Mouse (Mus musculus) MEL (cell line): ENCODE measurements at regions not wholly inside any gene's neighbourhood (a gene's known extent, or its start where the extent isn't known, plus 50 kb on each side); places are given as distances from the start of the nearest gene placed in this dataset.

Experiments used
- DNase-seq: peaks from one replicate; pipeline ENCODE4 v3.0.0; 2011; ENCODE audit warnings: low read depth, low spot score
- H3K27ac ChIP-seq: 2 replicates; pipeline ENCODE4 v1.5.1; 2012; ENCODE audit warnings: low read depth, mild to moderate bottlenecking, control low read depth, low read length, moderate library complexity; ENCODE audit not compliant: control insufficient read depth
- H3K27me3 ChIP-seq, 2 experiments: fragments of 150-350 bp in 1 of 2; sonication (generic) in 1 of 2; 2 replicates each; pipeline ENCODE4 v1.6.1; 2012; ENCODE audit warnings: low read length in 2 of 2, mild to moderate bottlenecking in 2 of 2, improper control_type of control experiment in 1 of 2, moderate library complexity in 1 of 2; ENCODE audit not compliant: insufficient read depth in 2 of 2, control insufficient read depth in 1 of 2
- H3K36me3 ChIP-seq, 2 experiments: 2 replicates each; pipeline ENCODE4 v1.6.1; 2012 to 2014; ENCODE audit warnings: low read length in 2 of 2, improper control_type of control experiment in 1 of 2, inconsistent platforms in 1 of 2, mild to moderate bottlenecking in 1 of 2; ENCODE audit not compliant: insufficient read depth in 2 of 2, control insufficient read depth in 1 of 2
- H3K4me1 ChIP-seq, 2 experiments: fragments of 150-350 bp in 1 of 2; sonication (generic) in 1 of 2; 2 replicates each; pipeline ENCODE4 v1.6.1; 2012; ENCODE audit warnings: low read length in 2 of 2, improper control_type of control experiment in 1 of 2, mild to moderate bottlenecking in 1 of 2; ENCODE audit not compliant: insufficient read depth in 2 of 2, control insufficient read depth in 1 of 2
- H3K4me3 ChIP-seq, 2 experiments: fragments of 150-350 bp in 1 of 2; sonication (generic) in 1 of 2; 2 replicates each; pipeline ENCODE4 v1.5.1; 2012; ENCODE audit warnings: low read depth in 2 of 2, low read length in 2 of 2, mild to moderate bottlenecking in 2 of 2, moderate library complexity in 2 of 2, control low read depth in 1 of 2, improper control_type of control experiment in 1 of 2; ENCODE audit not compliant: control insufficient read depth in 1 of 2, insufficient read depth in 1 of 2
- H3K79me2 ChIP-seq: 2 replicates; pipeline ENCODE4 v1.6.1; 2012; ENCODE audit warnings: mild to moderate bottlenecking, low read length, moderate library complexity; ENCODE audit not compliant: control insufficient read depth, poor library complexity, insufficient read depth
- H3K9ac ChIP-seq: 2 replicates; pipeline ENCODE4 v1.6.1; 2012; ENCODE audit warnings: low read depth, mild to moderate bottlenecking, control low read depth, low read length, moderate library complexity; ENCODE audit not compliant: control insufficient read depth, poor library complexity, severe bottlenecking
- H3K9me3 ChIP-seq: fragments of 150-350 bp; sonication (generic); replicated peaks from 2 replicates; pipeline ENCODE4 v1.6.1; 2012; ENCODE audit warnings: mild to moderate bottlenecking, low read length, improper control_type of control experiment, moderate library complexity; ENCODE audit not compliant: insufficient read depth
- BHLHE40 ChIP-seq: IDR thresholded peaks from 2 replicates; pipeline ENCODE4 v1.6.1; 2012; ENCODE audit warnings: low read depth, mild to moderate bottlenecking, inconsistent platforms, low read length, improper control_type of control experiment, borderline replicate concordance
- CHD1 ChIP-seq: IDR thresholded peaks from 2 replicates; pipeline ENCODE4 v1.6.1; 2012; ENCODE audit warnings: low read depth, mild to moderate bottlenecking, inconsistent platforms, low read length, improper control_type of control experiment
- CTCF ChIP-seq, 3 experiments: IDR thresholded peaks in 2 of 3; conservative IDR thresholded peaks in 1 of 3; 2 replicates each; pipeline ENCODE4 v1.5.1; 2011 to 2012; ENCODE audit warnings: low read length in 3 of 3, low read depth in 2 of 3, mild to moderate bottlenecking in 2 of 3, improper control_type of control experiment in 1 of 3, inconsistent platforms in 1 of 3, mixed read lengths in 1 of 3, moderate library complexity in 1 of 3; ENCODE audit not compliant: control insufficient read depth in 1 of 3, insufficient read depth in 1 of 3, poor library complexity in 1 of 3, severe bottlenecking in 1 of 3
- E2F4 ChIP-seq: IDR thresholded peaks from 2 replicates; pipeline ENCODE4 v1.6.1; 2011; ENCODE audit warnings: low read depth, low read length, improper control_type of control experiment, borderline replicate concordance
- ELF1 ChIP-seq: IDR thresholded peaks from 2 replicates; pipeline ENCODE4 v1.6.1; 2014; ENCODE audit warnings: low read depth, mild to moderate bottlenecking, inconsistent platforms, low read length, improper control_type of control experiment, moderate library complexity
- ETS1 ChIP-seq: IDR thresholded peaks from 2 replicates; pipeline ENCODE4 v1.6.1; 2012; ENCODE audit warnings: low read depth, mild to moderate bottlenecking, inconsistent platforms, low read length, improper control_type of control experiment, moderate library complexity
- GATA1 ChIP-seq: IDR thresholded peaks from 2 replicates; pipeline ENCODE4 v1.6.1; 2011; ENCODE audit warnings: low read depth, low read length, improper control_type of control experiment
- HCFC1 ChIP-seq: IDR thresholded peaks from 2 replicates; pipeline ENCODE4 v1.6.1; 2012; ENCODE audit warnings: low read depth, mild to moderate bottlenecking, inconsistent platforms, low read length, improper control_type of control experiment, moderate library complexity
- JUND ChIP-seq: IDR thresholded peaks from 2 replicates; pipeline ENCODE4 v1.6.1; 2011; ENCODE audit warnings: low read depth, mild to moderate bottlenecking, improper control_type of control experiment, low read length
- MAFK ChIP-seq: IDR thresholded peaks from 2 replicates; pipeline ENCODE4 v1.6.1; 2011; ENCODE audit warnings: low read depth, mild to moderate bottlenecking, low read length, improper control_type of control experiment, borderline replicate concordance
- MAX ChIP-seq: IDR thresholded peaks from 2 replicates; pipeline ENCODE4 v1.6.1; 2011; ENCODE audit warnings: low read length, improper control_type of control experiment
- MAZ ChIP-seq: IDR thresholded peaks from 2 replicates; pipeline ENCODE4 v1.6.1; 2012; ENCODE audit warnings: low read depth, mild to moderate bottlenecking, inconsistent platforms, low read length, improper control_type of control experiment
- MXI1 ChIP-seq: IDR thresholded peaks from 2 replicates; pipeline ENCODE4 v1.6.1; 2011; ENCODE audit warnings: mild to moderate bottlenecking, low read depth, low read length, improper control_type of control experiment
- MYB ChIP-seq: IDR thresholded peaks from 2 replicates; pipeline ENCODE4 v1.6.1; 2011; ENCODE audit warnings: mild to moderate bottlenecking, low read depth, low read length, improper control_type of control experiment
- MYC ChIP-seq: IDR thresholded peaks from 2 replicates; pipeline ENCODE4 v1.6.1; 2011; ENCODE audit warnings: low read depth, mild to moderate bottlenecking, low read length, improper control_type of control experiment, moderate library complexity
- POLR2A ChIP-seq, 2 experiments: IDR thresholded peaks; 2 replicates each; pipeline ENCODE4 v1.6.1; 2011 to 2012; ENCODE audit warnings: low read length in 2 of 2, mild to moderate bottlenecking in 2 of 2, control low read depth in 1 of 2, improper control_type of control experiment in 1 of 2, low read depth in 1 of 2, moderate library complexity in 1 of 2; ENCODE audit not compliant: control insufficient read depth in 1 of 2, insufficient read depth in 1 of 2, poor library complexity in 1 of 2
- POLR2AphosphoS2 ChIP-seq: IDR thresholded peaks from 2 replicates; pipeline ENCODE4 v1.6.1; 2011; ENCODE audit warnings: low read length, improper control_type of control experiment
- RAD21 ChIP-seq: IDR thresholded peaks from 2 replicates; pipeline ENCODE4 v1.6.1; 2011; ENCODE audit warnings: mild to moderate bottlenecking, low read depth, low read length, improper control_type of control experiment
- SMC3 ChIP-seq: IDR thresholded peaks from 2 replicates; pipeline ENCODE4 v1.6.1; 2011; ENCODE audit warnings: low read depth, low read length, improper control_type of control experiment
- TAL1 ChIP-seq: IDR thresholded peaks from 2 replicates; pipeline ENCODE4 v1.6.1; 2012; ENCODE audit warnings: mild to moderate bottlenecking, inconsistent platforms, low read length, moderate library complexity, mixed read lengths
- TBP ChIP-seq: IDR thresholded peaks from 2 replicates; pipeline ENCODE4 v1.8.0; 2011; ENCODE audit warnings: low read depth, low read length, improper control_type of control experiment
- TCF12 ChIP-seq: IDR thresholded peaks from 2 replicates; pipeline ENCODE4 v1.6.1; 2014; ENCODE audit warnings: low read depth, mild to moderate bottlenecking, inconsistent platforms, low read length, improper control_type of control experiment, moderate library complexity
- UBTF ChIP-seq: IDR thresholded peaks from 2 replicates; pipeline ENCODE4 v1.6.1; 2012; ENCODE audit warnings: low read depth, mild to moderate bottlenecking, inconsistent platforms, low read length, improper control_type of control experiment, moderate library complexity, borderline replicate concordance; ENCODE audit not compliant: insufficient read depth
- USF1 ChIP-seq: IDR thresholded peaks from 2 replicates; pipeline ENCODE4 v1.6.1; 2014; ENCODE audit warnings: low read depth, mild to moderate bottlenecking, inconsistent platforms, low read length, improper control_type of control experiment, moderate library complexity
- USF2 ChIP-seq, 2 experiments: IDR thresholded peaks; 2 replicates each; pipeline ENCODE4 v1.6.1; 2011 to 2012; ENCODE audit warnings: improper control_type of control experiment in 2 of 2, low read length in 2 of 2, borderline replicate concordance in 1 of 2, inconsistent platforms in 1 of 2, low read depth in 1 of 2, mild to moderate bottlenecking in 1 of 2; ENCODE audit not compliant: insufficient read depth in 1 of 2
- ZKSCAN1 ChIP-seq: IDR thresholded peaks from 2 replicates; pipeline ENCODE4 v1.6.1; 2012; ENCODE audit warnings: low read depth, mild to moderate bottlenecking, inconsistent platforms, low read length, improper control_type of control experiment, moderate library complexity
- ZNF384 ChIP-seq: IDR thresholded peaks from 2 replicates; pipeline ENCODE4 v1.6.1; 2012; ENCODE audit warnings: low read depth, mild to moderate bottlenecking, inconsistent platforms, low read length, improper control_type of control experiment

DNA sequence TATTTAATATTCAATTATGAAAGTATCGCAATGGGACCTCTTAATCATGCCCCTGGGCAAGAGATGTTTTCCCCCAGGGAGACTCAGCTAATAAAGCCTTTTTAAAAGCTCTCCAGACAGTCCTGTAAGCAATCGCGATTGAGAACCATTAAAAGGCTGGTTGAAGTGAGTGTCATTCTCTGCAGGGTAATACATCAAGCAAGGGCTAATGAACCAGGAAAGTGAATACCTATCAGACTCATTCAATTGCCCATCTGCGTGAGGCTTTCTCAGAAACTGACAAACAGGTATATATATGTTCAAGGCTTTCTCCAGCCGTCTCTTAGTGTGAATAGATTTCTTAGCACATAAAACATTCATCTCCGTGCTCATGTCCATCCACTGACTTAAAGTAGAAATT is 286.8 kb upstream of the Xrcc4 start:
- DNase-seq: no peak
- Histone ChIP-seq H3K9ac (no peak overlapping the region), H3K27ac (no peak overlapping the region), H3K36me3 (no peaks in the 10 kb centered on the region), H3K79me2 (no peaks in the 10 kb centered on the region), H3K9me3 (no peaks in the 10 kb centered on the region), H3K4me1 (no peaks in the 10 kb centered on the region), H3K4me3 (no peak overlapping the region), H3K27me3 (no peaks in the 10 kb centered on the region)
- TF ChIP-seq TBP (no peak), MYB (no peak), MAFK (no peak), MYC (no peak), E2F4 (no peak), TCF12 (no peak), ELF1 (no peak), SMC3 (no peak), CHD1 (no peak), BHLHE40 (no peak), CTCF (IDR thresholded peaks at IDR 0.05 in 2 of 3, conservative IDR thresholded peaks at IDR 0.05 in 1 of 3; ENCODE audit: control insufficient read depth in 1 of 3, insufficient read depth in 1 of 3, low read depth in 2 of 3, low read length in 3 of 3, poor library complexity in 1 of 3, severe bottlenecking in 1 of 3) (no peak), UBTF (no peak), USF2 (IDR thresholded peaks at IDR 0.05; ENCODE audit: borderline replicate concordance in 1 of 2, insufficient read depth in 1 of 2, low read depth in 1 of 2, low read length in 2 of 2) (no peak), POLR2A (IDR thresholded peaks at IDR 0.05; ENCODE audit: control insufficient read depth in 1 of 2, insufficient read depth in 1 of 2, low read depth in 1 of 2, low read length in 2 of 2, poor library complexity in 1 of 2) (no peak), ETS1 (no peak), MAZ (no peak), ZKSCAN1 (no peak), HCFC1 (no peak)

- Histone ChIP-seq H3K27ac (no peak overlapping the region), H3K4me3 (no peak overlapping the region), H3K36me3 (no peaks in the 10 kb centered on the region), H3K9ac (no peak overlapping the region), H3K4me1 (no peaks in the 10 kb centered on the region), H3K79me2 (no peaks in the 10 kb centered on the region), H3K9me3 (no peaks in the 10 kb centered on the region), H3K27me3 (no peaks in the 10 kb centered on the region)
- DNase-seq: no peak
- TF ChIP-seq USF2 (IDR thresholded peaks at IDR 0.05; ENCODE audit: borderline replicate concordance in 1 of 2, insufficient read depth in 1 of 2, low read depth in 1 of 2, low read length in 2 of 2) (no peak), RAD21 (no peak), TAL1 (no peak), ELF1 (no peak), MAX (no peak), JUND (no peak), ETS1 (no peak), ZNF384 (no peak), ZKSCAN1 (no peak), E2F4 (no peak), TBP (no peak), USF1 (no peak), POLR2AphosphoS2 (no peak), MXI1 (no peak), GATA1 (no peak)
These were observed 282.2 kb upstream of the Xrcc4 start for GRCm38 (mm10) chr13:90371415-90372150.
